Mouse (Mus musculus): Measurements from ENCODE around the gene Urb1. TPM values are rescaled to one million over a fixed set of nuclear protein-coding genes. Genes with fewer than 3 reads are reported as not detected.
"Not testable (repeated sequence)": the region's sequence is repeated elsewhere in the genome, so short reads cannot be mapped to it uniquely, and the experiment has no call there.

Urb1 gene
- polyA plus RNA-seq, 1 experiment from 2014 or later: 7.3 TPM

GRCm38 (mm10) chr16:90833041-90833791, 23.0 kb upstream of the Urb1 start:
- Histone ChIP-seq H3K9me3 (no peaks in the 10 kb centered on the region), H3K4me1 (peaks cover 37% of the 10 kb centered on the region), H3K9ac (no peak overlapping the region), H3K36me3 (no peaks in the 10 kb centered on the region), H3K27ac (no peak overlapping the region), H3K4me2 (0 out of 2 replicates have a peak overlapping the region, but pooled peaks have one; percentile 3), H3K4me3 (no peak overlapping the region), H3K27me3 (peaks cover 50% of the 10 kb centered on the region)
- 31% methylated on average over 9 of the region's 9 CpGs for WGBS
- ATAC-seq (ENCODE audit: insufficient number of reproducible peaks, low FRiP score, low TSS enrichment, low read depth): no peak

GRCm38 (mm10) chr16:90832495-90832894, 22.3 kb upstream of the Urb1 start:
- Histone ChIP-seq H3K4me2 (no peak overlapping the region), H3K27ac (no peak overlapping the region), H3K4me3 (no peak overlapping the region), H3K9me3 (no peaks in the 10 kb centered on the region), H3K4me1 (peaks cover 37% of the 10 kb centered on the region), H3K9ac (no peak overlapping the region), H3K27me3 (peaks cover 52% of the 10 kb centered on the region), H3K36me3 (no peaks in the 10 kb centered on the region)
- no peak for ATAC-seq (ENCODE audit: insufficient number of reproducible peaks, low FRiP score, low TSS enrichment, low read depth)
- 44% methylated on average over 6 of the region's 6 CpGs for WGBS

- ATAC-seq (ENCODE audit: insufficient number of reproducible peaks, low FRiP score, low TSS enrichment, low read depth): no peak
- WGBS: 24% methylated on average over 15 of the region's 15 CpGs
- Histone ChIP-seq H3K4me2 (peak overlapping the region; percentile 99), H3K27me3 (peaks cover 52% of the 10 kb centered on the region), H3K27ac (no peak overlapping the region), H3K4me1 (peaks cover 37% of the 10 kb centered on the region), H3K4me3 (peak overlapping the region; percentile 50), H3K36me3 (no peaks in the 10 kb centered on the region), H3K9me3 (no peaks in the 10 kb centered on the region), H3K9ac (no peak overlapping the region)
These were observed 21.5 kb upstream of the Urb1 start for GRCm38 (mm10) chr16:90831676-90832075.

GRCm38 (mm10) chr16:90830686-90831439, 20.6 kb upstream of the Urb1 start:
- H3K9ac ChIP-seq: peak overlapping the region; percentile 46
- H3K36me3 ChIP-seq: no peaks in the 10 kb centered on the region
- ATAC-seq (ENCODE audit: insufficient number of reproducible peaks, low FRiP score, low TSS enrichment, low read depth): no peak; the same call in 1 of the 2 replicates
- H3K4me3 ChIP-seq: peak overlapping the region; percentile 50
- H3K4me2 ChIP-seq: peak overlapping the region; percentile 99
- H3K27ac ChIP-seq: no peak overlapping the region
- peaks cover 52% of the 10 kb centered on the region for H3K27me3 ChIP-seq
- H3K9me3 ChIP-seq: no peaks in the 10 kb centered on the region
- H3K4me1 ChIP-seq: peaks cover 37% of the 10 kb centered on the region
- WGBS: under 1% methylated on average over 65 of the region's 67 CpGs

GRCm38 (mm10) chr16:90829894-90830685, 19.9 kb upstream of the Urb1 start:
- peak overlapping the region; percentile 46 for H3K9ac ChIP-seq
- peaks cover 37% of the 10 kb centered on the region for H3K4me1 ChIP-seq
- peak overlapping the region; percentile 99 for H3K4me2 ChIP-seq
- H3K4me3 ChIP-seq: peak overlapping the region; percentile 50
- H3K36me3 ChIP-seq: no peaks in the 10 kb centered on the region
- H3K9me3 ChIP-seq: no peaks in the 10 kb centered on the region
- WGBS: 0% methylated on average over 45 of the region's 45 CpGs
- H3K27me3 ChIP-seq: peaks cover 52% of the 10 kb centered on the region
- H3K27ac ChIP-seq: no peak overlapping the region
- ATAC-seq (ENCODE audit: insufficient number of reproducible peaks, low FRiP score, low TSS enrichment, low read depth): no peak; the same call in 1 of the 2 replicates

GRCm38 (mm10) chr16:90829136-90829535, 18.9 kb upstream of the Urb1 start:
- no peak for ATAC-seq (ENCODE audit: insufficient number of reproducible peaks, low FRiP score, low TSS enrichment, low read depth)
- H3K27ac ChIP-seq: no peak overlapping the region
- WGBS: 79% methylated on average over 7 of the region's 7 CpGs
- H3K27me3 ChIP-seq: peaks cover 52% of the 10 kb centered on the region
- H3K9me3 ChIP-seq: no peaks in the 10 kb centered on the region
- H3K9ac ChIP-seq: no peak overlapping the region
- H3K36me3 ChIP-seq: no peaks in the 10 kb centered on the region
- H3K4me2 ChIP-seq: no peak overlapping the region
- peaks cover 37% of the 10 kb centered on the region for H3K4me1 ChIP-seq
- H3K4me3 ChIP-seq: no peak overlapping the region

- no peak for ATAC-seq (ENCODE audit: insufficient number of reproducible peaks, low FRiP score, low TSS enrichment, low read depth)
- H3K27ac ChIP-seq: no peak overlapping the region
- 82% methylated on average over 9 of the region's 9 CpGs for WGBS
- no peaks in the 10 kb centered on the region for H3K36me3 ChIP-seq
- no peak overlapping the region for H3K4me3 ChIP-seq
- no peak overlapping the region for H3K9ac ChIP-seq
- H3K4me1 ChIP-seq: peaks cover 27% of the 10 kb centered on the region
- no peak overlapping the region for H3K4me2 ChIP-seq
- H3K27me3 ChIP-seq: peaks cover 41% of the 10 kb centered on the region
- no peaks in the 10 kb centered on the region for H3K9me3 ChIP-seq
These were observed 17.3 kb upstream of the Urb1 start for GRCm38 (mm10) chr16:90827498-90827897.

- H3K4me2 ChIP-seq: no peak within 1 kb of the TSS
These were observed 16.2 kb upstream of the Urb1 start, which contains the start of gene Eva1c for GRCm38 (mm10) chr16:90826457-90826856. TSS of gene Eva1c (plus strand) at chr16:90826719.

GRCm38 (mm10) chr16:90826041-90826440, 15.8 kb upstream of the Urb1 start:
- no peak for ATAC-seq (ENCODE audit: insufficient number of reproducible peaks, low FRiP score, low TSS enrichment, low read depth)
- peaks cover 26% of the 10 kb centered on the region for H3K27me3 ChIP-seq
- no peak overlapping the region for H3K9ac ChIP-seq
- H3K4me3 ChIP-seq: no peak overlapping the region
- 86% methylated on average over 5 of the region's 5 CpGs for WGBS
- H3K27ac ChIP-seq: no peak overlapping the region
- H3K9me3 ChIP-seq: no peaks in the 10 kb centered on the region
- H3K4me2 ChIP-seq: no peak overlapping the region
- H3K36me3 ChIP-seq: no peaks in the 10 kb centered on the region
- peaks cover 16% of the 10 kb centered on the region for H3K4me1 ChIP-seq

More at GRCm38 (mm10) chr16:90826457-90826856, 16.2 kb upstream of the Urb1 start, which contains the start of gene Eva1c:
- H3K9ac ChIP-seq: no peak within 1 kb of the TSS
- H3K27ac ChIP-seq: no peak within 1 kb of the TSS
- no peaks in the 10 kb centered on the region for H3K36me3 ChIP-seq
- H3K27me3 ChIP-seq: peaks cover 31% of the 10 kb centered on the region
- no peaks in the 10 kb centered on the region for H3K9me3 ChIP-seq
- no peak for ATAC-seq (ENCODE audit: insufficient number of reproducible peaks, low FRiP score, low TSS enrichment, low read depth)
- peaks cover 20% of the 10 kb centered on the region for H3K4me1 ChIP-seq
- WGBS: 67% methylated on average over 7 of the region's 7 CpGs
- no peak within 1 kb of the TSS for H3K4me3 ChIP-seq

- not testable (repeated sequence) for H3K4me2 ChIP-seq; H3K4me1 ChIP-seq; H3K27me3 ChIP-seq; H3K4me3 ChIP-seq; H3K36me3 ChIP-seq; H3K27ac ChIP-seq; H3K9ac ChIP-seq; H3K9me3 ChIP-seq; ATAC-seq (ENCODE audit: insufficient number of reproducible peaks, low FRiP score, low TSS enrichment, low read depth)
- WGBS: 63% methylated on average over 4 of the region's 4 CpGs
These were observed 13.8 kb upstream of the Urb1 start for GRCm38 (mm10) chr16:90823986-90824385.

- no peaks in the 10 kb centered on the region for H3K4me1 ChIP-seq
- H3K36me3 ChIP-seq: no peaks in the 10 kb centered on the region
- no peaks in the 10 kb centered on the region for H3K9me3 ChIP-seq
- no peak overlapping the region for H3K9ac ChIP-seq
- ATAC-seq (ENCODE audit: insufficient number of reproducible peaks, low FRiP score, low TSS enrichment, low read depth): no peak
- WGBS: 52% methylated on average over 7 of the region's 7 CpGs
- no peak overlapping the region for H3K4me3 ChIP-seq
- no peaks in the 10 kb centered on the region for H3K27me3 ChIP-seq
- no peak overlapping the region for H3K4me2 ChIP-seq
- no peak overlapping the region for H3K27ac ChIP-seq
These were observed 12.8 kb upstream of the Urb1 start for GRCm38 (mm10) chr16:90822981-90823380.
